Mouse (Mus musculus) gastrocnemius, postnatal 25 days (tissue): ENCODE measurements around the gene Sfxn2. TPM values are rescaled to one million over a fixed set of nuclear protein-coding genes. Genes with fewer than 3 reads are reported as not detected.
A peak's percentile ranks its signal among the peaks of the same experiment; 100 is the strongest.

Experiments
- DNase-seq: peaks from one replicate; pipeline ENCODE4 v3.0.0; 2022
- total RNA-seq, 2 experiments: library from RNA; stranded (reverse); gene quantifications; 1 replicate in 1 of 2; 2 replicates in 1 of 2; pipeline ENCODE4 v1.2.3; 2021

Gene Sfxn2
- total RNA-seq, 2 experiments from 2014 or later = 2.8 TPM

DNA sequence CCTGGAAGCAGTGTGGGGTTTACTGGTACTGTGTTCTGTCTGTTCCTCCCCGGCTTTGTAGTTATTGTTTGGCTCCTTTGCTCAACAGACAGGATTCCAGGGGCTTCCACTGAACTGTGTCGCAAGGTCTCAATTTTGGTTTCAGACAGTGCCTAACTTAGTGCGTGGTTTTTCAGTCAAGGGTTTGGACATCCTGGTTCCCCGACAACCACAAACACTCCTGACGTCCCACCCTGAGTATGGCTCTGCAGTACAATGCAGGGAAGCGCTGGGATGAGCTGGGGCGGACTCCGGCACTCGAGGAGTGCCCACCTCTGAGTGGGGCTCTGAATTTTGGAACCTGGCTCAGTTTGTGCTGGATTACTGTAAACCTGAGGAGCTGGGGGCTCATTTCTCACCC is 56.6 kb downstream of the Sfxn2 start:
- no peak for DNase-seq

DNA sequence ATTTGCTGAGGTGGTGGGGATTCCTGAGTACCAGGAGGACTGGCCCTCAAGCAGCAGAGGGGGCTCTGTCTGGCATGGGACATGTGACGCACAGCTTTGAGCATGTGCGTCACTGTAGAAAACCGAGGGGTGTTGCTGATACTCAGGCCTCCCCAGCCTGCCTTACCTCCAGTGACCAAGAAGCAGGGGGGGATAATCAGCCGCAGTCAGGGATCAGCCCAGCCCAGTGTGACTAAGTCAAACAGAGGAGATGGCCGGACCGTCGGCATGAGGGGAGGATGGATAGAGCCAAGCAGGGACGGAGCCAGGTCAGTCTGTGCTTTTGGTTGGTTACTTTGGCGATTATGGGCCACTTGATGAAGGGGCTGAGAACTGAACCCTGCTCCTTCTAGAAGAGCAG is 58.5 kb downstream of the Sfxn2 start:
- DNase-seq = no peak

- no peak for DNase-seq
Observed at GRCm38 (mm10) chr19:46635766-46636165, 62.6 kb downstream of the Sfxn2 start.

GRCm38 (mm10) chr19:46637598-46637997 is 64.4 kb downstream of the Sfxn2 start:
- no peak for DNase-seq

GRCm38 (mm10) chr19:46639053-46639452 is 65.9 kb downstream of the Sfxn2 start:
- no peak for DNase-seq

DNA sequence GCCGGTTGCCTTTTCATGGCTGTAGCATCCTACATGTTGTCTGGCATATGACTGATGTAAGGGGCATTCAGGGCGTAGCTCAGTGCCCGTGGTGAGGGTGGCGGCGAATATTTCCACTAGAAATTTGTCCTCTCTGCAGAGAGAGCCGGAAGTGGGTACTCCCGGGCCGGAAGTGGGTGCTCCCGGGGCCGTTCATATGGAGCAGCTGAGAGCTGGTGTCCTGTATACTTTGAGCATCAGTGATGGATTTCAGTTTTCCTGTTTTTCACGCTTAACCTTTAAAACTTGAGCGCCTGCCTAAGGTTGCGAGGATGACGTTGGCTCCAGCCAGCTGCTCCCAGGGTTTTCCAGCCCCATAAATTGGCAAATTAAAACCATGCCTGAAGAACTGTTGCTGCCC is 66.3 kb downstream of the Sfxn2 start:
- no peak for DNase-seq

GRCm38 (mm10) chr19:46640780-46641179 is 67.6 kb downstream of the Sfxn2 start:
- no peak for DNase-seq

- DNase-seq = peak; percentile 80
Observed at GRCm38 (mm10) chr19:46641420-46642085, 68.4 kb downstream of the Sfxn2 start.

GRCm38 (mm10) chr19:46642136-46642753 is 69.1 kb downstream of the Sfxn2 start:
- DNase-seq = no peak

DNA sequence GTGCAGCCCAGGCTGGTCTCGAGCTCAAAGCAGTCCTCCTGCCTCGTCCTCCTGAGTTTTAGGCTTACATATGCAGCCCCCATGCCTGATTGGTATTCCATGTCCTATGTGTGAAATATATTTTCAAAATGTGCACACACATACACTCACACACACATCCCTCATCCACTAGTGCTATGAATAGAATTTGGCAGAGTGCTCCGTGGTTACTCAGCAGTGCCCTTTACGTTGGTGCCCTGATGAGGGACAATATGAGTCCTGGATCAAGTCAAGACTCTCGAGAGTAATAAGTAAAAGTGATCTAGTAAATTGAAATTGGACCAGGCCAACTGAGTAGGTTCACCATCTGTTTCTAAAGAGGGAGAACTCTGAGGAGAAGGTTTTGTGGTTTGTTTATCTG is 70.1 kb downstream of the Sfxn2 start:
- no peak for DNase-seq

GRCm38 (mm10) chr19:46644343-46644792 is 71.2 kb downstream of the Sfxn2 start:
- DNase-seq = no peak

- peak; percentile 64 for DNase-seq
Observed at GRCm38 (mm10) chr19:46644793-46645602, 71.8 kb downstream of the Sfxn2 start.

- peak; percentile 76 for DNase-seq
Observed at GRCm38 (mm10) chr19:46646041-46646481, 72.9 kb downstream of the Sfxn2 start.

GRCm38 (mm10) chr19:46647254-46647653 is 74.1 kb downstream of the Sfxn2 start:
- DNase-seq = peak; percentile 53

Other genes starting within 250 kb of the Sfxn2 start
- gene Psd, start 246.2 kb upstream of the Sfxn2 start, total RNA-seq = under 1 TPM; 0.28 to 0.54 TPM
- gene Fbxl15, start 245.2 kb upstream of the Sfxn2 start, total RNA-seq = 1 to 10 TPM; 2.9 TPM
- 10 to 100 TPM; 56.1 to 56.5 TPM for gene Cuedc2, start 234.7 kb upstream of the Sfxn2 start, total RNA-seq
- 1 to 10 TPM; 1.0 to 1.2 TPM for gene Mfsd13a, start 232.2 kb upstream of the Sfxn2 start, total RNA-seq
- under 1 TPM; 0.33 to 0.38 TPM for gene 2310034G01Rik, start 223.1 kb upstream of the Sfxn2 start, total RNA-seq
- 10 to 100 TPM; 49.3 to 53.1 TPM for gene Actr1a, start 177.6 kb upstream of the Sfxn2 start, total RNA-seq
- 1 to 10 TPM; 6.0 to 6.1 TPM for gene Sufu, start 176.5 kb upstream of the Sfxn2 start, total RNA-seq
- gene Trim8, start 71.7 kb upstream of the Sfxn2 start, total RNA-seq = 10 to 100 TPM; 19.1 to 20.6 TPM
- 10 to 100 TPM; 49.6 to 55.8 TPM for gene Arl3, start 167 bp upstream of the Sfxn2 start, total RNA-seq
- gene Wbp1l, start 25.7 kb downstream of the Sfxn2 start, total RNA-seq = 10 to 100 TPM; 39.0 to 47.3 TPM
- gene Cyp17a1, start 99.8 kb downstream of the Sfxn2 start, total RNA-seq = not detected
- 10 to 100 TPM; 11.4 to 11.8 TPM for gene Borcs7, start 116.5 kb downstream of the Sfxn2 start, total RNA-seq
- 10 to 100 TPM; 87.8 to 90.3 TPM for gene As3mt, start 134.1 kb downstream of the Sfxn2 start, total RNA-seq
- gene Cnnm2, start 188.2 kb downstream of the Sfxn2 start, total RNA-seq = 1 to 10 TPM; 3.2 to 3.4 TPM